Mouse (Mus musculus) hindbrain, embryonic 11.5 days (tissue): ENCODE measurements around the gene Ces2b. TPM values are rescaled to one million over a fixed set of nuclear protein-coding genes. Genes with fewer than 3 reads are reported as not detected.

Experiments
- ATAC-seq: fragments of 200-750 bp; cut with Nextera tagmentation; 2 replicates; pipeline ENCODE4 v1.8.0; 2017; ENCODE audit warnings: mild to moderate bottlenecking, moderate TSS enrichment, moderate library complexity; ENCODE audit not compliant: low FRiP score
- DNase-seq: peaks from one replicate; pipeline ENCODE4 v3.0.0-alpha.2; 2015; ENCODE audit warnings: low spot score
- H3K27ac ChIP-seq: fragments of 300-500 bp; sonication (generic); 2 replicates; pipeline ENCODE4 v1.5.1; 2014; ENCODE audit warnings: mild to moderate bottlenecking, low read depth, low read length
- H3K27me3 ChIP-seq: fragments of 300-500 bp; sonication (generic); 2 replicates; pipeline ENCODE4 v1.6.1; 2014; ENCODE audit warnings: mild to moderate bottlenecking, low read length, moderate library complexity, mixed read lengths; ENCODE audit not compliant: control insufficient read depth, insufficient read depth
- H3K36me3 ChIP-seq: fragments of 300-500 bp; sonication (generic); 2 replicates; pipeline ENCODE4 v1.6.1; 2014; ENCODE audit warnings: mild to moderate bottlenecking, low read length, moderate library complexity, mixed read lengths; ENCODE audit not compliant: control insufficient read depth, insufficient read depth
- H3K4me1 ChIP-seq: fragments of 300-500 bp; sonication (generic); replicated peaks from 2 replicates; pipeline ENCODE4 v1.6.1; 2014; ENCODE audit warnings: low read length, mixed read lengths; ENCODE audit not compliant: control insufficient read depth, insufficient read depth
- H3K4me2 ChIP-seq: fragments of 300-500 bp; sonication (generic); replicated peaks from 2 replicates; pipeline ENCODE4 v1.6.1; 2014; ENCODE audit warnings: mild to moderate bottlenecking, low read depth, low read length
- H3K4me3 ChIP-seq: fragments of 300-500 bp; sonication (generic); 2 replicates; pipeline ENCODE4 v1.5.1; 2014; ENCODE audit warnings: low read depth, low read length
- H3K9ac ChIP-seq: fragments of 300-500 bp; sonication (generic); 2 replicates; pipeline ENCODE4 v1.6.1; 2014; ENCODE audit warnings: low read depth, low read length
- H3K9me3 ChIP-seq: fragments of 300-500 bp; sonication (generic); 2 replicates; pipeline ENCODE4 v1.6.1; 2016; ENCODE audit warnings: low read length; ENCODE audit not compliant: control insufficient read depth
- WGBS: fragments of 180-500 bp; shearing (Covaris S2); extraction: QIAGEN DNeasy Blood & Tissue Kit; methylation state at CpG from one replicate; pipeline ENCODE4 v1.1.7; 2014; 5-methylcytosine and 5-hydroxymethylcytosine counted together
- polyA plus RNA-seq: library from polyadenylated mRNA; unstranded; fragments of >200 nt; fragmentation: Nextera tagmentation; extraction: Ambion mirVana; gene quantifications from 2 replicates; pipeline ENCODE4 v1.2.1, GENCODE M21; 2014

The Ces2b gene
- polyA plus RNA-seq, result 0.17 TPM in 1 of 2 replicates, not detected in the other

DNA sequence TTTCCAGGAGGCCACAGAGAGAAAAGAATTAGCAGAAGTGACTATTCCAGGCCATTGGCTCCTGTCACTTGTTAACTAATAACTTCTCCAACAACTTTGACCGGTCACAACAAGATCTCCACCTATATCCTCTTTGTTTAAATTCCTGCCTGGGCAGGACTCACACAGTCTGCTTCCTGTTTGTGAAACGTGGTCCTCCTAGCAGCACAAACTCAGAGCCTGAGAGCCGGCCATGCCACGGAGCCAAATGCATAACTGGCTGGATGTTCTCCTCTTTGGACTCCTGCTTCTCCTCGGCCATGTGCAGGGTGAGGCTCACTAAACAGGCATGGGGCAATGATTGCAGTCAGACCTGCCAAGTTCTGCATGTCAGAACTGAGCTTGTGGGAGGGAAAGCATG, at the start of gene Ces2b:
Ces2b (plus strand) TSS at position 133 of the 400 bp plus-strand sequence.
- ATAC-seq, result no peak
- Histone ChIP-seq H3K27me3 (no peaks in the 10 kb centered on the region), H3K27ac (no peak within 1 kb of the TSS), H3K4me1 (no peaks in the 10 kb centered on the region), H3K9me3 (no peaks in the 10 kb centered on the region), H3K36me3 (no peaks in the 10 kb centered on the region), H3K9ac (no peak within 1 kb of the TSS), H3K4me3 (no peak within 1 kb of the TSS), H3K4me2 (no peak within 1 kb of the TSS)
- DNase-seq, result no peak
- WGBS, result 75% methylated on average over 5 of the region's 5 CpGs

- H3K27me3 ChIP-seq, result no peaks in the 10 kb centered on the region
- no peaks in the 10 kb centered on the region for H3K9me3 ChIP-seq
- H3K36me3 ChIP-seq, result no peaks in the 10 kb centered on the region
- DNase-seq (no peak), ATAC-seq (no peak)
- 74% methylated on average over 1 of the region's 1 CpGs for WGBS
- H3K27ac ChIP-seq, result no peak overlapping the region
- no peak overlapping the region for H3K4me3 ChIP-seq
- H3K4me1 ChIP-seq, result no peaks in the 10 kb centered on the region
- no peak overlapping the region for H3K9ac ChIP-seq
- H3K4me2 ChIP-seq, result no peak overlapping the region
Observed at GRCm38 (mm10) chr8:104787049-104787448, 44.3 kb upstream of the Ces2b start.

- no peak for DNase-seq
- H3K9me3 ChIP-seq, result no peaks in the 10 kb centered on the region
- no peak overlapping the region for H3K4me3 ChIP-seq
- 85% methylated on average over 2 of the region's 2 CpGs for WGBS
- no peaks in the 10 kb centered on the region for H3K4me1 ChIP-seq
- H3K36me3 ChIP-seq, result no peaks in the 10 kb centered on the region
- no peak overlapping the region for H3K27ac ChIP-seq
- no peak for ATAC-seq
- no peak overlapping the region for H3K9ac ChIP-seq
- H3K4me2 ChIP-seq, result no peak overlapping the region
- H3K27me3 ChIP-seq, result no peaks in the 10 kb centered on the region
Observed at GRCm38 (mm10) chr8:104788929-104789328, 42.4 kb upstream of the Ces2b start.

DNA sequence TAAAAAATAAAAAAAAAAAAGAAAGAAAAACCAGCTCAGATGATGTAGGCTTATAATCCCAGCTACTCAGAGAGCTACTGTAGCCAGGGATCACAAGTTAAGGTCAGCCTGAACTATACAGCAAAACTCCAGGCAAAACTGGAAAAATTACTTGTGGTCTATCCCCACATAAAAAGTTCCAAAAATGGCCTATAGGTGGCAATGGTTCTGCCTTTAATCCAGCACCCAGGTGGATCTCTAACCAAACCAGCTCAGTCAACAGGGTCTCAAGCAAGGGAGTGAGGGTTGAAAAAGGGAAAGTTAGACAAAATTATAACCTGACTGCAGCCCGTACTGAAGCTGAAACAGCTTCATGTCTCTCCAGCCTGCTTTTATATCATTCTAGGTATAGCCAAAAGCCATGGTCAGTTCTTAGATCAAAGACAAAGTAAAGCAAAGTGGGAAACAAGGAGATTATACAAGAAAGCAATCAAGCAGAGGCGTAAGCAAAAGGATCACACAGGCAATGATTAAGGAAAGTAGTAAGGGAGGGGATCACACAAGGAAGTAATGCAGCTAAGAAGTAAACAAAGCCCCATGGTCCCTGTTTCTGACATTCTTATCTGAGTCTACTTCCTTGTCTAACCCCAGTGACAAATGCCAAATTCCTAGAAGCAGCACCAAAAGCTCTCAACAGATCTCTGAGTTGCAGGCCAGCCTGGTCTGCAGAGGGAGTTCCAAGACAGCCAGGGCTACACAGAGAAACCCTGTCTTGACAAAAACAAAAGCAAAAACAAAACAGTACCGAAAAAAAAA, 41.3 kb upstream of the Ces2b start:
- no peak for ATAC-seq
- no peak overlapping the region for H3K4me2 ChIP-seq
- DNase-seq, result peak; percentile 26
- no peak overlapping the region for H3K4me3 ChIP-seq
- no peaks in the 10 kb centered on the region for H3K9me3 ChIP-seq
- H3K4me1 ChIP-seq, result no peaks in the 10 kb centered on the region
- no peaks in the 10 kb centered on the region for H3K27me3 ChIP-seq
- H3K27ac ChIP-seq, result no peak overlapping the region
- H3K9ac ChIP-seq, result no peak overlapping the region
- 70% methylated on average over 3 of the region's 3 CpGs for WGBS
- H3K36me3 ChIP-seq, result no peaks in the 10 kb centered on the region

- Histone ChIP-seq H3K4me1 (no peaks in the 10 kb centered on the region), H3K4me3 (no peak overlapping the region), H3K4me2 (no peak overlapping the region), H3K9me3 (no peaks in the 10 kb centered on the region), H3K27me3 (no peaks in the 10 kb centered on the region), H3K27ac (no peak overlapping the region), H3K36me3 (no peaks in the 10 kb centered on the region), H3K9ac (no peak overlapping the region)
- 85% methylated on average over 1 of the region's 1 CpGs for WGBS
- DNase-seq (no peak), ATAC-seq (no peak)
Observed at GRCm38 (mm10) chr8:104799385-104799784, 32.0 kb upstream of the Ces2b start.

- Histone ChIP-seq H3K9ac (no peak overlapping the region), H3K27me3 (no peaks in the 10 kb centered on the region), H3K27ac (no peak overlapping the region), H3K36me3 (no peaks in the 10 kb centered on the region), H3K4me1 (no peaks in the 10 kb centered on the region), H3K4me3 (no peak overlapping the region), H3K4me2 (no peak overlapping the region), H3K9me3 (no peaks in the 10 kb centered on the region)
- DNase-seq, result no peak
- WGBS, result 20% methylated on average over 2 of the region's 2 CpGs
- no peak for ATAC-seq
Observed at GRCm38 (mm10) chr8:104806127-104806526, 25.2 kb upstream of the Ces2b start.

DNA sequence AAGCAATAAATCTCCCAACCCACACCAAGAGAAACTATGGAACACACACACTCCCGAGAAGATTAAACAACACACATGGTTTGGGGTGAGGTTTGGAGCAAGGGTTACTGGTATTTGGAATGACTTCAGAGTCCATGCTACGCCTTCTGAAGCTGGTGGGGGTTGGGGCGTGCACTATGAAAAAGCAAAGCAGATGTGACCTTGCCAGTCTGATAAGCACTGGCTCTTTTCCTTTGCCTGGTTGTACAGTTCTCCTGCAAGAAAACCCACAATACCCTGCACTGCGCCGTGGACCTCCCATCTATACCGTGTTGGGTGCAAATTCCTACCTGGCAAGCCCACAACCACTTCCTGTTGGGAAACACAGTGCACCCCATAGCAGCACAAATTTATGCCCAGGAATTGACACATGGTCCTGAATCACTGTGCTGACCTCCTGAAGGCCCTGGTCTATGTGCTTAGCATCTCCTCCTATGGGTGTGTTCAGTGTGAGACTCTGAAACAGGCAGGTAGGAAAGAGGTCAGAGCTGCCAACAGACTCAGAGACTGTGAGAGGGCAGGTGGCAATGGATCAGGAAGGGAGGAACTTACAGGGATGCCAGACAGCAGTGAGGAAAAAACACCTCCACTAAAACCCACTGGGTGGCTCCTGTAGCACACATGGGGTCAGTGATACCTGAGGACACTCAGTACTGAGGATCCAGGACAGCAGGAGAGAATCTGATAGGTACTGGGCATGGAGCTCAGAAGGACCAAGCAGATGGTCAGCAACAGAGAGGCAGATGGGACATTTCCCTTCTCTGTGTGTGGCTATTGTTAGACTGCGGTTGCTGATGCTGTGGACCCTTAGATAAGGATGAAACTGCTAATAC, 22.6 kb upstream of the Ces2b start:
- no peak for DNase-seq
- no peak for ATAC-seq
- Histone ChIP-seq H3K27me3 (no peaks in the 10 kb centered on the region), H3K36me3 (no peaks in the 10 kb centered on the region), H3K9me3 (no peaks in the 10 kb centered on the region), H3K27ac (no peak overlapping the region), H3K4me2 (no peak overlapping the region), H3K4me3 (no peak overlapping the region), H3K9ac (no peak overlapping the region), H3K4me1 (no peaks in the 10 kb centered on the region)
- WGBS, result 83% methylated on average over 7 of the region's 7 CpGs

- WGBS, result 93% methylated on average over 3 of the region's 3 CpGs
- H3K27ac ChIP-seq, result no peak overlapping the region
- no peak for ATAC-seq
Observed at GRCm38 (mm10) chr8:104809436-104809835, 21.9 kb upstream of the Ces2b start.

More at GRCm38 (mm10) chr8:104809436-104809835, 21.9 kb upstream of the Ces2b start:
- no peaks in the 10 kb centered on the region for H3K36me3 ChIP-seq
- no peak overlapping the region for H3K9ac ChIP-seq
- H3K4me2 ChIP-seq, result no peak overlapping the region
- H3K9me3 ChIP-seq, result no peaks in the 10 kb centered on the region
- no peak for DNase-seq
- H3K4me3 ChIP-seq, result no peak overlapping the region
- no peaks in the 10 kb centered on the region for H3K27me3 ChIP-seq
- H3K4me1 ChIP-seq, result no peaks in the 10 kb centered on the region
